Mouse (Mus musculus): ENCODE results near the gene Ltbp2.

Gene Ltbp2

GRCm38 (mm10) chr12:84875761-84876480 lies 411 bp downstream of the Ltbp2 start:
- DNase-seq, result peak; percentile 70

- no peak for DNase-seq
Observed at GRCm38 (mm10) chr12:84873434-84873833, 2.9 kb downstream of the Ltbp2 start.

GRCm38 (mm10) chr12:84872310-84872709 lies 4.0 kb downstream of the Ltbp2 start:
- no peak for DNase-seq

- no peak for DNase-seq
Observed at GRCm38 (mm10) chr12:84865431-84865830, 10.9 kb downstream of the Ltbp2 start.

- DNase-seq, result no peak
Observed at GRCm38 (mm10) chr12:84864801-84865200, 11.5 kb downstream of the Ltbp2 start.

GRCm38 (mm10) chr12:84863196-84863595 lies 13.1 kb downstream of the Ltbp2 start:
- DNase-seq, result no peak

- DNase-seq, result peak; percentile 77
Observed at GRCm38 (mm10) chr12:84862136-84862910, 14.0 kb downstream of the Ltbp2 start.

GRCm38 (mm10) chr12:84858149-84859113 lies 17.9 kb downstream of the Ltbp2 start:
- DNase-seq, result no peak

- no peak for DNase-seq
Observed at GRCm38 (mm10) chr12:84857706-84858105, 18.6 kb downstream of the Ltbp2 start.

GRCm38 (mm10) chr12:84856532-84856931 lies 19.8 kb downstream of the Ltbp2 start:
- DNase-seq, result no peak

GRCm38 (mm10) chr12:84855084-84855625 lies 21.2 kb downstream of the Ltbp2 start:
- DNase-seq, result no peak

GRCm38 (mm10) chr12:84854392-84855033 lies 21.8 kb downstream of the Ltbp2 start:
- DNase-seq, result no peak

- DNase-seq, result no peak
Observed at GRCm38 (mm10) chr12:84851403-84852040, 24.8 kb downstream of the Ltbp2 start.

- no peak for DNase-seq
Observed at GRCm38 (mm10) chr12:84847882-84848281, 28.4 kb downstream of the Ltbp2 start.

GRCm38 (mm10) chr12:84847480-84847879 lies 28.9 kb downstream of the Ltbp2 start:
- no peak for DNase-seq

GRCm38 (mm10) chr12:84846594-84847014 lies 29.7 kb downstream of the Ltbp2 start:
- DNase-seq, result no peak

GRCm38 (mm10) chr12:84842706-84843105 lies 33.6 kb downstream of the Ltbp2 start:
- peak; percentile 68 for DNase-seq

- DNase-seq, result peak; percentile 82
Observed at GRCm38 (mm10) chr12:84841158-84842140, 34.9 kb downstream of the Ltbp2 start.

- DNase-seq, result peak; percentile 50
Observed at GRCm38 (mm10) chr12:84840734-84841133, 35.6 kb downstream of the Ltbp2 start.

GRCm38 (mm10) chr12:84839965-84840364 lies 36.4 kb downstream of the Ltbp2 start:
- DNase-seq, result no peak

All from cerebellum, adult 11-12 months (tissue).